Mouse (Mus musculus) heart, embryonic 14.5 days (tissue): ENCODE measurements at regions not wholly inside any gene's neighbourhood (a gene's known extent, or its start where the extent isn't known, plus 50 kb on each side); places are given as distances from the start of the nearest gene placed in this dataset.
A peak's percentile ranks its signal among the peaks of the same experiment; 100 is the strongest.

Source experiments
- ATAC-seq: fragments of 200-750 bp; cut with Nextera tagmentation; 2 replicates; pipeline ENCODE4 v1.8.0; 2017; ENCODE audit warnings: low read depth, moderate TSS enrichment; ENCODE audit not compliant: insufficient number of reproducible peaks, insufficient read depth, low FRiP score
- H3K27ac ChIP-seq, 2 experiments: fragments of 200-500 bp in 1 of 2; fragments of 300-500 bp in 1 of 2; sonication (generic) in 1 of 2; replicated peaks in 1 of 2; 2 replicates each; pipeline ENCODE4 v1.5.1; 2012 to 2014; ENCODE audit warnings: low read depth in 2 of 2, low read length in 2 of 2, control low read depth in 1 of 2, mild to moderate bottlenecking in 1 of 2, mixed read lengths in 1 of 2; ENCODE audit not compliant: control insufficient read depth in 1 of 2, insufficient read depth in 1 of 2
- H3K27me3 ChIP-seq: fragments of 300-500 bp; sonication (generic); 2 replicates; pipeline ENCODE4 v1.6.1; 2014; ENCODE audit warnings: mild to moderate bottlenecking, low read length, control low read depth; ENCODE audit not compliant: control insufficient read depth, insufficient read depth
- H3K36me3 ChIP-seq: fragments of 300-500 bp; sonication (generic); 2 replicates; pipeline ENCODE4 v1.6.1; 2014; ENCODE audit warnings: mild to moderate bottlenecking, control low read depth, low read length, mixed read lengths; ENCODE audit not compliant: control insufficient read depth, insufficient read depth
- H3K4me1 ChIP-seq, 2 experiments: fragments of 200-500 bp in 1 of 2; fragments of 300-500 bp in 1 of 2; sonication (generic) in 1 of 2; 2 replicates each; pipeline ENCODE4 v1.6.1; 2012 to 2014; ENCODE audit warnings: low read length in 2 of 2, control low read depth in 1 of 2, mixed read lengths in 1 of 2; ENCODE audit not compliant: control insufficient read depth in 2 of 2, insufficient read depth in 2 of 2
- H3K4me2 ChIP-seq: fragments of 300-500 bp; sonication (generic); 2 replicates; pipeline ENCODE4 v1.6.1; 2014; ENCODE audit warnings: mild to moderate bottlenecking, low read length
- H3K4me3 ChIP-seq, 2 experiments: fragments of 200-500 bp in 1 of 2; fragments of 300-500 bp in 1 of 2; sonication (generic) in 1 of 2; 2 replicates each; pipeline ENCODE4 v1.5.1; 2012 to 2014; ENCODE audit warnings: low read length in 2 of 2, mild to moderate bottlenecking in 2 of 2, control low read depth in 1 of 2, low read depth in 1 of 2, moderate library complexity in 1 of 2; ENCODE audit not compliant: control insufficient read depth in 1 of 2, insufficient read depth in 1 of 2
- H3K9ac ChIP-seq: fragments of 300-500 bp; sonication (generic); 2 replicates; pipeline ENCODE4 v1.6.1; 2014; ENCODE audit warnings: mild to moderate bottlenecking, low read length
- H3K9me3 ChIP-seq: fragments of 300-500 bp; sonication (generic); 2 replicates; pipeline ENCODE4 v1.6.1; 2016; ENCODE audit warnings: low read length, control low read depth; ENCODE audit not compliant: control insufficient read depth
- WGBS: fragments of 180-500 bp; shearing (Covaris S2); extraction: QIAGEN DNeasy Blood & Tissue Kit; methylation state at CpG from one replicate; pipeline ENCODE4 v1.1.7; 2014; 5-methylcytosine and 5-hydroxymethylcytosine counted together

DNA sequence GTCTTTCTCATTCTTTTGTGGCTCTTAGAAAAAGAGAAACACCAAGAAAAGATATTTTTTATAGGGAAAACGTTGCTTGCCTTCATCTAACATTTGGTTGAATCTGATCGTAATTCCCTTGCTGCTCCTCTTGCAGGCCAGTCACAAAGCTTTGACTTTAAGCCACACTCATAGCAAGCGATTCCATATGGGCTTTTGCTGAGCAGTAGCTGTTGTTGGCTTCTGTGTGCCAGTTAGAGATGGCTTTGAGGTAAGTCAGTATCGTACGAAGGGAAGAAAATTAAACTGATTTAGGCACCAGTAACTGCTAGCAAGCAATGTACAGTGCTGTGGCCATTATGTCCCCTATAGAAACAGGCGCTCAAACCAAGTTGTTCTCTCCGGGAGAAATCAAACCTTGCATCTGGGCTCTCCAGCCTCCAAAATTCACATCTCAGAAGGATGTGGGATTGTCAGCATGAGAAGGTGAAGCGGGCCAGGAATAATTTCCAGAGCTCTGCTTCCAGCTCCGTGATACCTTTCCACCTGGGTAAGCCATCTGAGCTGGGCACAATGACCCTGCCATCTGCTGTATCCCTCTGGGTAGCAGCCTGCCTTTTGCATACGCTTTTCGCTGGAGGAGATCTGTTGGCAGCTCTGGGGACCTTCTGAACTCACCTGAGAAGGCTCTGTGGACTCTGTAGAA lies 227.8 kb downstream of the 9330182O14Rik start:
- ATAC-seq, result no peak
- 84% methylated on average over 11 of the region's 11 CpGs for WGBS
- H3K4me2 ChIP-seq, result no peak overlapping the region
- peaks cover 4 to 37% of the 10 kb centered on the region in 2 experiments for H3K4me1 ChIP-seq
- H3K9ac ChIP-seq, result no peak overlapping the region
- H3K27ac ChIP-seq, result no peak overlapping the region
- H3K27me3 ChIP-seq, result no peaks in the 10 kb centered on the region
- H3K4me3 ChIP-seq, result no peak overlapping the region
- no peaks in the 10 kb centered on the region for H3K9me3 ChIP-seq
- no peaks in the 10 kb centered on the region for H3K36me3 ChIP-seq

DNA sequence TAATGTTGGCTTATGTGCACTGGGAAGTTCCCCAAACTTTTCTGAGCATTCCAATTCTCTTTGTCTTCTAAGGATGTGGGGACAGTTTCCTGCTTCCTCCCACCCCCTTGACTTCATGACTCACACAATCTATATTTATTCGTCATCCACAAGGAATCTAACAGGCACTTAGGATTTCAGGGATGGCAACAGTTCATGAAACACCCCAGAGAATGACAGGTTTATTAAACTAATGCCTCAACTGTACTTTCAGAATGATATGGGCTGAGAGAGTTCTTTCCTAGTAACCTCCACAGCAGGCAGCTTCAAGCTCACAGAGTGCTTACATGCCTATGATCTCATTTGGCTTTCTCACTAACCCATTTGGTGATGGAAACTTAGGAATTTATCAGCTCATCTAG lies 230.1 kb downstream of the 9330182O14Rik start:
- Histone ChIP-seq H3K9me3 (no peaks in the 10 kb centered on the region), H3K4me1 (peaks cover 0 to 30% of the 10 kb centered on the region in 2 experiments; a peak in 3 of 4 replicates), H3K27ac (peak overlapping the region in 1 of 2 experiments; percentile 61; a peak in 2 of 4 replicates), H3K4me3 (no peak overlapping the region), H3K9ac (no peak overlapping the region), H3K36me3 (no peaks in the 10 kb centered on the region), H3K4me2 (no peak overlapping the region), H3K27me3 (no peaks in the 10 kb centered on the region)
- 28% methylated on average over 1 of the region's 1 CpGs for WGBS
- ATAC-seq, result no peak

DNA sequence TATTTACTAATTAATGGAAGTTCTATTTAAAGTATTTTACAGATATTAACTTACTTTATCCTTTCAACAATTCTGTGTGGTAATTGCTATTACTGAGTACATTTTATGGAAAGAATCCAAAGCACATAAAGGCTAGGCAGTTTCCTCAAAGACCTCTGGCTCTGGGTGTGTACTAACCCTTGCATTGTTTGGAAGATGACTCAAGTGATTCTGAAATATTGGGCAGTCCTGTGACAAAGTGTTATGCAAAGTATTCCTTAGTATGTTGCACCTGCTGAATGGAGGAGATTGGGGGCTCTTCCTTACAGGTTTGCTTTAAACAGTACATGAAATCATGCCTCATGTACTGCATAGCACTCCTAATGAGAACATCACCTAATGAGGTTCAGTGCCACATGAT lies 231.4 kb downstream of the 9330182O14Rik start:
- H3K4me2 ChIP-seq, result no peak overlapping the region
- H3K9ac ChIP-seq, result no peak overlapping the region
- no peak overlapping the region for H3K4me3 ChIP-seq
- H3K27ac ChIP-seq, result no peak overlapping the region
- no peaks in the 10 kb centered on the region for H3K36me3 ChIP-seq
- no peaks in the 10 kb centered on the region for H3K9me3 ChIP-seq
- H3K27me3 ChIP-seq, result no peaks in the 10 kb centered on the region
- ATAC-seq, result no peak
- H3K4me1 ChIP-seq, result peaks cover 0 to 29% of the 10 kb centered on the region in 2 experiments; a peak in 2 of 4 replicates

DNA sequence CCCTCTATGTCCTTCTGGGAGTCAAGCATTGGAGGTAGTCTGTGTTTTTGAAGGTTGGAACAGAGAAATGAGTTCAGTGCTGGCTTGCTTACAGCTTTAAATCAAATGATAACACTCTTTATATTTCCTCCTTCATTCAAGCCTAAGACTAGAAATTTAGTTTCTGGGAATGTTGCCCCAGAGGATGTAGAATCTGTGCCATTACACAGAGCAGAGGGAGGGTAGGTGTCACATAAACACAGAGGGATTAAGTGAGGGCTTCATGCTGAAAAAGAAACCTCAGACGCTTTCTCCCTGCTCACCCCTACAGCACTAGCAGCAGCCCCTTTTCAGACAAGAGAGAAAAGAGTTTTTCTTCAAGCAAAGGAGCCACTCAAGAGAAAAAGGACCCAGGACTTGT lies 232.9 kb downstream of the 9330182O14Rik start:
- Histone ChIP-seq H3K9me3 (no peaks in the 10 kb centered on the region), H3K4me3 (no peak overlapping the region), H3K27me3 (no peaks in the 10 kb centered on the region), H3K27ac (no peak overlapping the region), H3K4me1 (peaks cover 0 to 24% of the 10 kb centered on the region in 2 experiments; a peak in 2 of 4 replicates), H3K9ac (no peak overlapping the region), H3K36me3 (no peaks in the 10 kb centered on the region), H3K4me2 (no peak overlapping the region)
- 40% methylated on average over 1 of the region's 1 CpGs for WGBS
- ATAC-seq, result no peak

DNA sequence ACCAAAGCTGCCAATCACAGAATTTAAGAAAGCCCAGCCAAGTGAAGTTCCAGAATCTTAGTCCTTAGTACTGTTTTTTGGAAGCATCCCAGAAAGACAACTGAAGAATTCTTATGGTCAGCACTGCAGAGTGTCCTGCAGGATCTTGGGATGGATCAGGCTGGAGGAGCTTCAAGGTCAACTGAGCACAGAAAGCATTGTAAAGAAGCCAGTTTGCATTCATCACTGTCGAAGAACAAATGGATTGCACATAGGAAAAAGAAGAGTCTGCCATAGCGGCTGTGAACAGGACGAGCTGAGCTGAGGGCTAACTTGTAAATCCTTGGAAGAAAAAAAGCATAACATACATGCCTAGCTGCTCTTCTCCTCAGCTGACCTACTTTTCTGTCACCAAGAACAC lies 234.6 kb downstream of the 9330182O14Rik start:
- H3K9me3 ChIP-seq, result no peaks in the 10 kb centered on the region
- WGBS, result 82% methylated on average over 3 of the region's 3 CpGs
- H3K27me3 ChIP-seq, result no peaks in the 10 kb centered on the region
- no peak overlapping the region for H3K4me2 ChIP-seq
- no peaks in the 10 kb centered on the region for H3K36me3 ChIP-seq
- peaks cover 0 to 17% of the 10 kb centered on the region in 2 experiments; a peak in 1 of 4 replicates for H3K4me1 ChIP-seq
- no peak overlapping the region for H3K27ac ChIP-seq
- no peak for ATAC-seq
- H3K4me3 ChIP-seq, result no peak overlapping the region
- no peak overlapping the region for H3K9ac ChIP-seq

DNA sequence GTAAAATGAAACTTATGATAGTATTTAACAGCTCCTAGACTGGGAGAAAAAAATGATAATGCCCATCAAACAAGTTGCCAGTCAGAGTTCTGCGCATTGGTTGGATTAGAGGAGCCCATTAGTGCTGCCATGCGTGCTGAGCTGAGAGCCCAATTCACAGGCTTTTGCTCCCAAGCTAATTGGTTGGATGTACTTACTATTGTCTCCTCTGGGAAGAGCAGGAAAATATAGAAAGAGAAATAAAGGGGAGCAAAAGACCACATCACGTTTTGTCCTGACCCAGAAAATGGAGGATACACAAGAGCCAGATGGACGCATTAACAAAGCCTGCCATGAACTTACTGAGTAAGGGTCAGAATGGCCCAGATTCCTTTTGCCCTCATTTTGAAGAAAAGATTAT lies 237.3 kb downstream of the 9330182O14Rik start:
- Histone ChIP-seq H3K27ac (no peak overlapping the region), H3K4me3 (no peak overlapping the region), H3K27me3 (no peaks in the 10 kb centered on the region), H3K36me3 (no peaks in the 10 kb centered on the region), H3K9me3 (no peaks in the 10 kb centered on the region), H3K4me1 (0 out of 4 replicates have a peak, but pooled peaks cover 0 to 5% of the 10 kb centered on the region in 2 experiments), H3K9ac (no peak overlapping the region), H3K4me2 (no peak overlapping the region)
- WGBS, result 85% methylated on average over 4 of the region's 4 CpGs
- no peak for ATAC-seq

DNA sequence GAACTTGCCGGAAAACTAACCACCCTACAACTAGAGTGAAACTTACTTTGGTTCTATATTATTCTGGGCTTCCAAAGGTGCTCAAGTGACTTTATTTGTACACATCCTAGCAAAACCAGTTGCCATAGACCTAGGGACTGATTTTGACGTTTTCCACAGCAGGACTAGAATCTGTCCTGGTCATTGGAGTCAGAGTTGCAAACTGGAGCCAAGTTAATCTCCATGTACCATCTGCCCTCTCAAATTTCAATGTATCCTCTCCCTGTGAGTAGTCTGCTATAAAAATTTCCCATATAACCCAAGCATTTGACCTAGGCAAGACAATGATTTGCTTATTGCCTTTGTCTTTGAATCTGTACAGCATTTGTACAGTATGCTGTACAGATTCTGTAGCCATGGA lies 252.4 kb downstream of the 9330182O14Rik start:
- H3K27me3 ChIP-seq, result no peaks in the 10 kb centered on the region
- no peaks in the 10 kb centered on the region for H3K9me3 ChIP-seq
- no peaks in the 10 kb centered on the region for H3K4me1 ChIP-seq
- H3K4me2 ChIP-seq, result no peak overlapping the region
- WGBS, result 75% methylated on average over 2 of the region's 2 CpGs
- H3K9ac ChIP-seq, result no peak overlapping the region
- no peak overlapping the region for H3K4me3 ChIP-seq
- no peak for ATAC-seq
- H3K27ac ChIP-seq, result no peak overlapping the region
- H3K36me3 ChIP-seq, result no peaks in the 10 kb centered on the region

DNA sequence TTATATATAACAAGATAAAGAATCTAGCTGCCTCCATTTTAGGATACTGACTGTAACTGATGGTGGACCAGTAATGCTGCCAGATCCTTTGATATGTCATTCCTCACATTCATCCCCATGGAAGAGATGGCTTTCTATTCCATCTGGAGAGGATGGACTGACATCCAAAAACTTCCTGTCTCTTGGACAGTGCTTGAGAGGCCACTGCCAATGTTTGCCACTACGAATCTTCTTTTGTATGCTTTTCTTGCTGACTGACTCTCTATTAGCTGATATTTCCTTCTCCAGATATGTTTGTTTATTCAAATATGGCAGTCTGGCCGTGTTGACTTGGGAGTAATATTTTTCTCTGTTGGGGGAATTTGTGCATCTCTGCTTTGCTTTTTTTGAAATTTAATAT lies 253.6 kb downstream of the 9330182O14Rik start:
- 80% methylated on average over 2 of the region's 2 CpGs for WGBS

More for the DNA sequence above, 253.6 kb downstream of the 9330182O14Rik start:
- no peak for ATAC-seq
- H3K9me3 ChIP-seq, result no peaks in the 10 kb centered on the region
- H3K36me3 ChIP-seq, result no peaks in the 10 kb centered on the region
- no peak overlapping the region for H3K4me3 ChIP-seq
- H3K4me2 ChIP-seq, result no peak overlapping the region
- H3K4me1 ChIP-seq, result no peaks in the 10 kb centered on the region
- H3K9ac ChIP-seq, result no peak overlapping the region
- H3K27ac ChIP-seq, result no peak overlapping the region
- H3K27me3 ChIP-seq, result no peaks in the 10 kb centered on the region
